Mouse (Mus musculus) adrenal gland, postnatal 14 days (tissue): ENCODE results near the gene Slc52a3. TPM values are rescaled to one million over a fixed set of nuclear protein-coding genes. Genes with fewer than 3 reads are reported as not detected.

ENCODE experiments used
- DNase-seq: peaks from one replicate; pipeline ENCODE4 v3.0.0; 2021; ENCODE audit warnings: mixed read lengths
- total RNA-seq: library from RNA; stranded (reverse); gene quantifications from 2 replicates; pipeline ENCODE4 v1.2.3, GENCODE M21; 2021

Slc52a3 gene
- total RNA-seq, 1 experiment from 2014 or later, result 1.6 TPM

DNA sequence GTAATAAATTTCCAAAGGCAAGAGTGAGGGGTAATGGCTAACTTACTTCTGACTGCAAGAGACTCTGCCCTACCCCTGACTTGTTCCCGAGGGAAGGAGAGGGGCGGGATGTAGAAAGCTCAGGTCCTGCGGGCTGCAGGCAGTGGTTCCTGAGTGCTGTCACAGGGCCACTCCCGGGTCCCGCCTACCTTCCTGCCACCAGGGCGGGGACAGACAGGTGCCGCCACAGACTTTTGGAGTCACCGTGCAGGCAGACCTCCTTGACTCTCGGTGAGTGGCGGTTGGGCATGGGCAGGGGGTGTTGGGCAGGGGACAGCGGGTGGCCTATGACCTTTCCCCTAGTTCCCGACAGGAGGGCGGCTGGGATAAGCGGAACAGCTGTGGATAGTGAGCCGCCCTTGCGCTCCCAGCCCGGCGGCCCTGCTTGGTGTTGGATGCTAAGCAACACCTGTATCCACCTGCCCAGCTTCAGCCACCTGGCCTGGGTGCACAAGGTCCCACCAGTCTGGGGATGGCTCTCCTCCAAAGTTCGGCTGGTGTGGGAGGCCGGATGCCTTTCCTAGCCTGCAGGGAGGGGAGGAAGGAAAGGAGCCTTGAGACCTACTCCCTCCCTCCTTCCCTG, 3.5 kb downstream of the Slc52a3 start:
- DNase-seq, result peak; percentile 36

- peak; percentile 9 for DNase-seq
Measured at GRCm38 (mm10) chr2:152000291-152000679, 4.0 kb downstream of the Slc52a3 start.

DNA sequence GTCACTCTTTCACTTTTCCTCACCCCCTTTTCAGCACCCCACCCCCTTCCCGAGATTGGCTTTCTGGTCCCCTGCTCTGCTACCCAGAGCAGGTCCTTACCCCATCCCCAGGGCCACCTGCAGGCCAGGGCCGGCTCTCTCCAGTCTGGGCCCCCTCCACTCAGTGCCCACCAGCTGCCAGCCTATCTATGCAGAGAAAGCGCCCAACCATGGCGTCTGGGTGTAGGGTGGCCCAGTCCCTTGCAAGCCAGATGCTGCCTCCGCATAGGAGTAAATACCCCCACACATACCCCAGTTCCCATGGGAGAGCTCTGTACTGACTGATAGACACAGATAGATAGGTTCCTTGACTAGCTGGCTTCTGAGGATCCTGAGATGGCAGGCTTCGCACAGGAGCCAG, 4.4 kb downstream of the Slc52a3 start:
- DNase-seq, result peak; percentile 9

GRCm38 (mm10) chr2:152002529-152002928, 6.2 kb downstream of the Slc52a3 start:
- peak; percentile 4 for DNase-seq

DNA sequence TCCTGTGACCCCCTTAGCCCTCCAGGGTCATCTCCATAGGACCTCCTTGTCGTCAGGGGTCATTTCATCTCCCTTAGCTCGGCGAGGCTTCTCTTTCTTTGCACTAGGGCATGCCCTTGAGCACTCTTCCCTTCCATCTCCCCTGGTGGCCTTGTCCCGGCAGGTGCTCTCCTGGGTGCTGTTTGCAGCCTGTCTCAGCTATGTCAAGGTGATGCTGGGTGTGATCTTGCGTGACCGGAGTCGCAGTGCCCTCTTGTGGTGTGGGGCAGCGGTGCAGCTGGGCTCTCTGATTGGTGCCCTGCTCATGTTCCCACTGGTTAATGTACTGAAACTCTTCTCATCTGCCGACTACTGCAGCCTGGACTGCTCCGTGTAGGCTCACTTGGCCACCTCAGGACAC, 11.5 kb downstream of the Slc52a3 start:
- peak; percentile 54 for DNase-seq

DNA sequence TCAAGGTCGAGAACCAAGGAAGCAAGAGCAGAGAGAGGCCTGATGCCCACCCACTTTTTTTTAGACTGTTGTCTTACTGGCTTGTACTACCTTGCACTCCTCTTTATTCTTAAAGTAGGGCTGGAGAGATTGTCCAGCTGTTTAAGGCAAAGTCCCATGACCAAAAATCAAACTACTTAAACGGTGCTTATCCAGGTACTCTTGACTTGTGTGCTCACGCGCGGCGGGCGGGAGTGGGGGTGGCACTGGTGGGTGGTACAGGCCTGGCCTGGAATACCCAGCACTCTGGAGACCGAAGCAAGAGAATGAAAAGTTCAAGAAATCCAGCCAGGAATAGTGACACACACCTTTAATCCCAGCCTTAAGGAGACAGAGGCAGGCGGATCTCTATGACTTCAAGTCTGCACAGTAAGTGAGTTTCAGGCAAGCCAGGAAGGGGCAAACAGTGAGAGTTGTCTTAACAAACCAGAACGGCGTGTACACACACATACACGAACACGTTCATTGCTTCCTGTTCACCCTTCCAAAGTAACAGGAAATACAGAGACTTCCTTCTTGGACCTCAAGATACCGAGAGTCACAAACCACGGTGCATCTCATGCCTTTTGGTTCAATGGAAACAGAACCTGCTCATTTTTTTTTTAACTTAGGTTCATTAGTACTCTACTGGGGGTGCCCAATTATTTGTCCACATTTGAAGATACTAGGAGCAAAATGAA, 12.9 kb downstream of the Slc52a3 start:
- DNase-seq, result peak; percentile 2

- no peak for DNase-seq
Measured at GRCm38 (mm10) chr2:152010251-152010650, 13.9 kb downstream of the Slc52a3 start.

DNA sequence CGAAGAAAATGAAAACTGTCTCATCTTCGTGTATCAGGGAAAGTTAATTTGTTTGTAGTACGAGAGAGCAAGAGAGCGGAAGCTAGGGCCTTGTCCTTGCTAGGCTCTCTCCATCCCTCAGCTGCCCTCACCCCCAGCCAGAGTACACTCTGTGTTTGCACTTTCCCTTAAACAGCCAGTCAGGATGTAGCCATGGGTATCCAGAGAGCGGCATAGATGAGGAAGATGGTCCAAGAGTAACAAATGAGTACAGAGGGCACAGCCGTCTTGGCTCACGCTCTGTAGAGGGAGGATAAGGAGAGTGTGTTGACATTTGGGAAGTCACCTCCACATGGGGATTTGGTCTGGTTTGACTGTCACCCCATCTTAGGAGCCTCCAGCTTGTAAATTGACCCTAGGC, 14.3 kb downstream of the Slc52a3 start:
- DNase-seq, result no peak

DNA sequence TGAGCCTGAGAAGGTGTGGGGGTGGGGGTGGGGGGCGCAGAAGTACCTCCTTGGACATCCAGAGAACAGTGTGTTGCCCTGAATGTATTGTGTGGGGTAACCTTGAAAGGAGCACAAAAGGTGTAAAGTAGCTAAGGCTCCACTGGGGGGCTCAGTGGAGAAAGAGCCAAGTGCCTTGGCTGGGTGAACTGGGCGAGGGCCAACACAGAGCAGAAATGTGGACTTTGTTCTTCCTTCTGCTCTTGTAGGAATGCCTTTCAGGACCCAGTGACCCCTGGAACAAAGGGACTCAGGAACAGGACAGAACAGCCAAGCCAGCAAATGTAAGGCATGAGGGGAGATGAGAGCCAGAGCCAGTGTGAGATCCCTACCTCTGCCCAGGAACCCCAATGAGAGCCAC, 15.4 kb downstream of the Slc52a3 start:
- DNase-seq, result peak; percentile 30

DNA sequence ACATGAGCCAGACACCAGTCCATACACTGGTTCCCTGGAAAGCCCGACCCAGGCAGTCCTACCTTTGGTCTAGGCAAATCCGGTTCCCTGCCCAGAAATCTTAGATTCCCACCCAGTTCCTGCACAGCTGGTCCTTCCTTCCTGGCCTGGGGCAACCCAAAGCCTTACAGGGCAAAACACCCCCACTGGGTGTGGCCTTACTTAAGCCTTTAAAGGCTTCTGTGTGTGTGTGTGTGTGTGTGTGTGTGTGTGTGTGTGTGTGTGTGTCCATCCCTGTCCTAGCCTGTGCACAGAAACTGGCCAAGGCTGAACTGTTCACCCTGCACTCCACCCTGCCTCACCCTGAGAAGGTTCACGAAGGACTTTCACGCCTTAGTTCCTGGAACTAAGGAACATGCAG, 15.9 kb downstream of the Slc52a3 start:
- peak; percentile 31 for DNase-seq

- no peak for DNase-seq
Measured at GRCm38 (mm10) chr2:152012701-152013100, 16.4 kb downstream of the Slc52a3 start.

GRCm38 (mm10) chr2:152015997-152016396, 19.7 kb downstream of the Slc52a3 start:
- no peak for DNase-seq

DNA sequence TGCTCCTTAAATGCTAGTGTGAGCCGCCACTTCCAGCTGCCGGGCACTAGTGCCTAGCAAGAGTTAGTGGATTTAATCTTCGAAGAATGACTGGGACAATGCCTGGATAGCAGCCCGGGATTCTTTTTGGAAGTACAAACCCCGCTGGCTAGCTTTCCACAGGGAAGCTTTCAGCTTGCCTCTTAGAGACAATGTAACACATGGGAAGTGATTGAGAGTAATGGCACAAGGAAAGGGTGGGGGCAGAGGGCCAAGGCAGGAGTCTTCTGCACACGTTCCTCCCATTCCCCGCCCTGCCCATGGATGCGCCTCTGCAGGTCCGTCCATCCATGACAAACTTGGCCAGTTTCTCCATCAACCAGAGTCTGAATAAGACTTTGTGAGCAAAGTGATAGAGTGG, 20.4 kb downstream of the Slc52a3 start:
- DNase-seq, result no peak

DNA sequence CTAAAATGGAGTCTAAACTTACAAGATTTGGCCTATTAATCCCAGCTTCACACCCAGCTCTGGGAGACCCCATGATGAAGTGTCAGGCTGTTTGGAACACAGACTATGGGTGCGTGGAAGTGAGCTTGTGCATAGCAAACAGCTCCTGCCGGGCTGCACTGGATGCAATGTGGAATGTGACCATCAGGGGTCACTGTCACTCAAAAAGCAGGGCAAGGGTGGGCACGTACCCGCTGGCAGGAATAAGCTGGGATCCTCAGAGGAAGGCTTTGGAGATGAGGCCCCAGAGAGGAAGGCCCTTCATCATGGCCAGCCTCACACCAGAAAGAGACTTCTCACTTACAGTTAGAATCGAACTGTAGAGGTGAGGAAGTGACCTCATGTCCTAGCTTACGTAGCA, 23.9 kb downstream of the Slc52a3 start:
- peak; percentile 66 for DNase-seq

- DNase-seq, result no peak
Measured at GRCm38 (mm10) chr2:152022022-152022421, 25.7 kb downstream of the Slc52a3 start.

- no peak for DNase-seq
Measured at GRCm38 (mm10) chr2:152024883-152025422, 28.6 kb downstream of the Slc52a3 start.

- peak; percentile 94 for DNase-seq
Measured at GRCm38 (mm10) chr2:152029252-152030082, 33.2 kb downstream of the Slc52a3 start.

GRCm38 (mm10) chr2:152030986-152031385, 34.7 kb downstream of the Slc52a3 start:
- no peak for DNase-seq

DNA sequence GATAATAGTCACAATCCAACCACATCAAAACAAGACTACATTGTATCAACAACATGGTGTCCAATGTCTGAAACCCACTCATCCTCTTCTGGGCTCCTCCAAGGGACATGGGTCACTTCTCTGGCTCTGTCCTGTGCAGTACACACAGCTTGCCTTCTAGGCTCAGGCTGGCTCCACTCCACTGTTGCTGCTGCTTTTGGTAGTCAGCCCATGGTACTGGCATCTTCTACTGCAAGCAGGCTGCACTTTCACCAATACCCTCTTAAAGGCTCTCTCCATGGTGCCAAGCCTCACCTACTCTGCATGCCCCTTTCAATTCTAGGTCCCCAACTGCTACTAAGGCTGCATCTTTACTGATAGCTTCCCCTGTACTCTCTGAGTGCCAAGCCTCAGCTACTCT, 43.8 kb downstream of the Slc52a3 start:
- no peak for DNase-seq

- no peak for DNase-seq
Measured at GRCm38 (mm10) chr2:152047116-152048002, 51.0 kb downstream of the Slc52a3 start.
